Mouse (Mus musculus): Measurements from ENCODE around the gene Epor. TPM values are rescaled to one million over a fixed set of nuclear protein-coding genes. Genes with fewer than 3 reads are reported as not detected.

Gene Epor
- polyA plus RNA-seq, 1 experiment = 6.3 TPM

DNA sequence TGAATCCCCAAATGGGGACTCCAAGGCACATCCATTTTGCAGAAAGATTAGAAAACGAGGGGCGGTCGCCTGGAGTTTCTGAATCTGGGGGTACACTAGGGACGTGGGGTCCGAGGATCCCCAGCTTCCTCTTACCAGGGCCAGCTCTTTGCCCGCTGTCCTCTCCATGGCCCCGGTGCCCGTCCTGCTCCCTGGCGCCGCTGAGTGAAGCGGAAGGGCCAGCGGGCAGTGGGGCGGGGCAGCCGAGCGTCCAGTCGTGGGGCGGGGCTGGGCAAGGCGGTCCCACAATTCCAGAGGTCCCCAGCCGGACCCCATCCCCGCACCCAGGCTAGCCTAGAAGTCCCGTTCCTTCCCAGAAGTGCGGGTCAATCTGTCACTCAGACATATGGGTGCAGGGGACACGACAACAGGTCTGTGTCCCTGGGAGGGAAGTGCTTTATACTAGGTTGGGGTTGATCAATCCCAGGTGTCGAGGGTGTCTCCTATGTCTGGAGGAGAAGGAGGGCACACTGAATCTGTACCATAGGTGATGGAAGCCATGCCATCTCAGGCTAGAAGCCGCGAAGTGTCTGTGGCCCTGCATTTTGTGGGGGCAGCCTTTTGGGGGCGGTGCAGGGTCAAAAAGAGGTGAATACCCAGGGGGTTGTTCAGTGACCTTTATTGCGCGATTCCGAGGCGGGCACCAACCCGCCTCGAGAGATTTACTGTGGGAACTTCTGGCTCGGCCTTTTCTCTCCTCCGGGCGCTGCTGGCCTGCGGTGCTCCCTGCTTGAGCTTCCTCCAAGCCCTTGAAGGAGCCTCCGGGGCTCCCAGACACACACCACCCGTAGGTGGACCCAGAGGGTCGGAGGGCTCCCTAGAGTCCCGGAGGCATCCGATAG, 26.2 kb upstream of the Epor start, which contains the start of gene Rgl3:
Gene Rgl3 (minus strand): TSS at position 217 of the 881 bp plus-strand sequence.
- Histone ChIP-seq H3ac (ENCODE audit: control insufficient read depth, insufficient read length, low read depth) (peak within 1 kb of the TSS; percentile 31), H3K4me3 (ENCODE audit: insufficient read depth, poor library complexity, severe bottlenecking) (peak within 1 kb of the TSS; percentile 50), H3K79me2 (ENCODE audit: control insufficient read depth, insufficient read depth) (no peaks in the 10 kb centered on the region), H3K79me3 (ENCODE audit: low read depth) (no peaks in the 10 kb centered on the region), H3K36me3 (ENCODE audit: control insufficient read depth, insufficient read depth) (no peaks in the 10 kb centered on the region), H3K27me3 (ENCODE audit: control insufficient read depth, insufficient read depth, insufficient read length) (no peaks in the 10 kb centered on the region)
- TF ChIP-seq MAX (IDR thresholded peaks at IDR 0.05) = no peak
- TF ChIP-seq CTCF (IDR thresholded peaks at IDR 0.05; ENCODE audit: control insufficient read depth, insufficient read depth, insufficient read length) = no peak
- no peak for TF ChIP-seq CEBPB (IDR thresholded peaks at IDR 0.05; ENCODE audit: low read depth)
- no peak for TF ChIP-seq MYOG (IDR thresholded peaks at IDR 0.05; ENCODE audit: control insufficient read depth, extremely low read depth, insufficient read length)
- no peak for TF ChIP-seq FOSL1 (IDR thresholded peaks at IDR 0.05; ENCODE audit: insufficient read depth, low read length, poor library complexity, severe bottlenecking)

DNA sequence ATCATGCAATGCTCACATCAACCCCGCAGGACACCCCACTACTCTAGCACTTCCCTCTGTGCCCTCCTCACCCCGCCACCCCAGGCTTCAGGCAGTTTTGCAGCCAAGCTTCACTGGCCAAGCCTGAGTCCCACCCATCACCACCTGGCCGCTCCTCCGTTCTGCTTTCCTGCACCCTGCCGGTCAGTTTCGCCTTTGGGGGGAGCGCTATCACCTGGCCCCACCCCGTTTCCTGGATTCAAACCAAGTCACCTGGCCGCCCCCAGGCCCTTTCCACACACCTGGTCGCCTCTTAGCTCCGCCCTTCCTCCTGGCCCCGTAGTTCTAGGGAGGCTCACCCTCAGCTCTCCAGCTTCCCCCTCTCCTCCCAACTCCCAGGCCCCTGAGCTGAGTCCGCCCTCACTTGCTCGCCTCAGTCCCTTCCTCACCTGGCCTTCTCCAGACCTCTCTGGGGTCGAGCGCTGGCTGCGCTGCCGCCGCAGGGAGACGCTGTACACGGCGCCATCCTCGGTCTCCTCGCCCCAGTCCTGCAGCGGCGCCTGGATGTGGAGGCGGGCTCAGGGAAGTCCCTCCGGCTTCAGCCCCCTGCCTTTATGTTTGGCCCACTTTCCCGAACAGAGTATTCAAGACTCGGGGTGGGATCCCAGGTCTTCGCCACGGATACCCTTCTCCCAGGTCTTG, 25.3 kb upstream of the Epor start:
- H3K4me3 ChIP-seq (ENCODE audit: insufficient read depth, poor library complexity, severe bottlenecking) = peak overlapping the region; percentile 50
- no peaks in the 10 kb centered on the region for H3K79me2 ChIP-seq (ENCODE audit: control insufficient read depth, insufficient read depth)
- H3K36me3 ChIP-seq (ENCODE audit: control insufficient read depth, insufficient read depth) = no peaks in the 10 kb centered on the region
- H3ac ChIP-seq (ENCODE audit: control insufficient read depth, insufficient read length, low read depth) = peak overlapping the region; percentile 21
- no peaks in the 10 kb centered on the region for H3K79me3 ChIP-seq (ENCODE audit: low read depth)
- TF ChIP-seq CTCF (IDR thresholded peaks at IDR 0.05; ENCODE audit: control insufficient read depth, insufficient read depth, insufficient read length) = no peak
- no peak for TF ChIP-seq MYOD1 (IDR thresholded peaks at IDR 0.05; ENCODE audit: control insufficient read depth, insufficient read length, low read depth)
- TF ChIP-seq MYOG (IDR thresholded peaks at IDR 0.05; ENCODE audit: control insufficient read depth, extremely low read depth, insufficient read length) = no peak
- no peak for TF ChIP-seq MAX (IDR thresholded peaks at IDR 0.05)
- TF ChIP-seq FOSL1 (IDR thresholded peaks at IDR 0.05; ENCODE audit: insufficient read depth, low read length, poor library complexity, severe bottlenecking) = no peak
- TF ChIP-seq CEBPB (IDR thresholded peaks at IDR 0.05; ENCODE audit: low read depth) = no peak
- TF ChIP-seq USF1 (IDR thresholded peaks at IDR 0.05; ENCODE audit: low read depth) = no peak
- no peaks in the 10 kb centered on the region for H3K27me3 ChIP-seq (ENCODE audit: control insufficient read depth, insufficient read depth, insufficient read length)

DNA sequence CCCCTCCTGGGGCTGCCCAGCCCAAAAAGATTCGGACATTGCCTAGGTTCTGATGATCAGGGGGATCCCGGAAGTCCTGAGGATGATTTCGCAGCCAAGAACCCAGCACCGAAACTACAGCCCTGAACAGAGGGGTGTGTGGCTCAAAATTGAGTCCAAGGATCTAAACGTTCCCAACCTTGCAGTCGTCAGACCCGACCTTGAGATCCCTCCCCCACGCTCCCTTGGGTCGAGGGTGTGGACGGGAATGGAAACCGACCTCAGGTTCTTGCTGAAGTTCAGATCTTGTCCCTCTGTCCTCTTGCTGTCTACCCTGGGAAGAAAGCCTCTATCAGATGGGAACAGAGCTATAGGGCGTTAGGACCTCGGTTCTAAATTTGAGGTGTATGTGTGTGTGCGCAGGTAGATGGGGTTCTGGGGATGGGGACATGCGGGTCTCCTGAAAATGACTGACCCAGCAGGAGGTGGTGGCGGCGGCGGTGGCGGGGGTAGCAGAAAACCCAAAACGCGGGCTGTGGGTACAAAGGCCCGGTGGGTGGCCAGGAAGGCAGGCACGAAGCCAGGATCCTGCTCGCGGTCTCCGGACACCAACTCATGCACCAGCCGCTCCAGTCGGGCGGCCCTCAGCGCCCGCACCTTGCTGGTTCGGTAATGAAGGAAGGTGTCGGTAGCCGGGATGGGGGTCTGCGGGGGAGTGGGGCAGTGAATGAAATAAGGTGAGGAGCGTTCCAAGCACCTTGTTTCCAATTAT, 24.5 kb upstream of the Epor start:
- Histone ChIP-seq H3K27me3 (ENCODE audit: control insufficient read depth, insufficient read depth, insufficient read length) (no peaks in the 10 kb centered on the region), H3ac (ENCODE audit: control insufficient read depth, insufficient read length, low read depth) (no peak overlapping the region), H3K36me3 (ENCODE audit: control insufficient read depth, insufficient read depth) (no peaks in the 10 kb centered on the region), H3K79me2 (ENCODE audit: control insufficient read depth, insufficient read depth) (no peaks in the 10 kb centered on the region), H3K79me3 (ENCODE audit: low read depth) (no peaks in the 10 kb centered on the region), H3K4me3 (ENCODE audit: insufficient read depth, poor library complexity, severe bottlenecking) (no peak overlapping the region)
- TF ChIP-seq CEBPB (IDR thresholded peaks at IDR 0.05; ENCODE audit: low read depth) = no peak
- TF ChIP-seq MAX (IDR thresholded peaks at IDR 0.05) = no peak
- TF ChIP-seq FOSL1 (IDR thresholded peaks at IDR 0.05; ENCODE audit: insufficient read depth, low read length, poor library complexity, severe bottlenecking) = no peak
- no peak for TF ChIP-seq CTCF (IDR thresholded peaks at IDR 0.05; ENCODE audit: control insufficient read depth, insufficient read depth, insufficient read length)
- TF ChIP-seq MYOG (IDR thresholded peaks at IDR 0.05; ENCODE audit: control insufficient read depth, extremely low read depth, insufficient read length) = no peak

DNA sequence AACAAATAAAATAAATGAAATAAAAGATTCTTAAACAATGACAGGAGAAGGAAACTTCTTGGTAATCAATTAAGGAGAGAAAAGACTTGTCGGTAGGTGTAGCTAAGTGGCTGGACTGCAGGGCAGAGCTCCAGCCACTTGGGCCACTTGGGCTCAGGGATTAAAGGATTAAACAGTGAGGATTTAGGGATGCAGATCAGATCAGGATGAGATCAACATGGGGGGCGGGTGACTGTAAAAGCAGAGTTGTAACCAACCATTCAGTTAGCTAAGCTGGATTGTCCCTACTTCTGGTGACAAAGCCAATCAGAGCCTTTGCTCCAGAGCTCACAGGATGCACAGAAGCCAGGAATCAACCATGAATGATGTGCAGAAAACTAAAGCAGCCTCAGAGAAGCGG, 20.6 kb upstream of the Epor start:
- Histone ChIP-seq H3K27me3 (ENCODE audit: control insufficient read depth, insufficient read depth, insufficient read length) (no peaks in the 10 kb centered on the region), H3ac (ENCODE audit: control insufficient read depth, insufficient read length, low read depth) (no peak overlapping the region), H3K79me2 (ENCODE audit: control insufficient read depth, insufficient read depth) (no peaks in the 10 kb centered on the region), H3K36me3 (ENCODE audit: control insufficient read depth, insufficient read depth) (no peaks in the 10 kb centered on the region), H3K4me3 (ENCODE audit: insufficient read depth, poor library complexity, severe bottlenecking) (no peak overlapping the region), H3K79me3 (ENCODE audit: low read depth) (no peaks in the 10 kb centered on the region)
- TF ChIP-seq MAX (IDR thresholded peaks at IDR 0.05) (no peak), FOSL1 (IDR thresholded peaks at IDR 0.05; ENCODE audit: insufficient read depth, low read length, poor library complexity, severe bottlenecking) (no peak), CEBPB (IDR thresholded peaks at IDR 0.05; ENCODE audit: low read depth) (no peak), USF1 (IDR thresholded peaks at IDR 0.05; ENCODE audit: low read depth) (no peak), CTCF (IDR thresholded peaks at IDR 0.05; ENCODE audit: control insufficient read depth, insufficient read depth, insufficient read length) (no peak), MYOG (IDR thresholded peaks at IDR 0.05; ENCODE audit: control insufficient read depth, extremely low read depth, insufficient read length) (no peak), MYOD1 (IDR thresholded peaks at IDR 0.05; ENCODE audit: control insufficient read depth, insufficient read length, low read depth) (no peak)

DNA sequence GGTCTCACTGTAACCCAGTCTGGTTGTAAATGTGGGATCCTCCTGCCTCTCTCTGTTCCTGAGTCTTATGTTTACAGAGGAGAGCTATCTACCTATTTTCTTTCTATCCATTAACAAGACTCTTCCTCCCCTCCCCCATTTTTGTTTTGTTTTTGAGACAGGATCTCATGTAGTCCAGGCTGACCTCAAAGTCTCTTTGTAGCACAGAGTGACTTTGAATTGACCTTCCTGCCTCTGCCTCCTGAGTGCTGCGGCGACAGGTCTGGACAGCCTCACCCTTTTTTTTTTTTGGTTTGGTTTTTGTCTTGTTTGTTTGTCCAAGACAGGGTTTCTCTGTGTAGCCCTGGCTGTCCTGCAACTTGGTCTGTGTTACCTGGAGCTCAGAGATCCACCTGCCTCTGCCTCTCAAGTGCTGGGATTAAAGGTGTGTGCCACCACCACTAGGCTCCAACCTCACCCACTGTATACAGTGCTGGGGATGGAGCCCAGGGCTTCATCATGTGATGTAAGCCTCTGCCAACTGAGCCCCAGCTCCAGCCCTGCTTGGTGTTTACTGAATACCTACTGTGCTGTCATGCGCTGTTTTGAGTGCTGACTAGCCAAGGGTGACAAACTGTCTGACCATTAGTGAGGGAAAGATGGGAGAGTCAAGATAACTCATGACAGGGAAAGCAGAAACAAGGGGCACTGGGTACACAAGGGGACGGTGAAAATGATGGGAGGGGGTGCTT, 15.3 kb upstream of the Epor start:
- TF ChIP-seq CEBPB (IDR thresholded peaks at IDR 0.05; ENCODE audit: low read depth) (no peak), USF1 (IDR thresholded peaks at IDR 0.05; ENCODE audit: low read depth) (no peak), MAX (IDR thresholded peaks at IDR 0.05) (no peak), FOSL1 (IDR thresholded peaks at IDR 0.05; ENCODE audit: insufficient read depth, low read length, poor library complexity, severe bottlenecking) (no peak), MYOG (IDR thresholded peaks at IDR 0.05; ENCODE audit: control insufficient read depth, extremely low read depth, insufficient read length) (no peak), MYOD1 (IDR thresholded peaks at IDR 0.05; ENCODE audit: control insufficient read depth, insufficient read length, low read depth) (no peak), CTCF (IDR thresholded peaks at IDR 0.05; ENCODE audit: control insufficient read depth, insufficient read depth, insufficient read length) (no peak)
- H3K79me3 ChIP-seq (ENCODE audit: low read depth) = no peaks in the 10 kb centered on the region
- no peaks in the 10 kb centered on the region for H3K36me3 ChIP-seq (ENCODE audit: control insufficient read depth, insufficient read depth)
- H3ac ChIP-seq (ENCODE audit: control insufficient read depth, insufficient read length, low read depth) = no peak overlapping the region
- H3K4me3 ChIP-seq (ENCODE audit: insufficient read depth, poor library complexity, severe bottlenecking) = no peak overlapping the region
- H3K79me2 ChIP-seq (ENCODE audit: control insufficient read depth, insufficient read depth) = no peaks in the 10 kb centered on the region
- no peaks in the 10 kb centered on the region for H3K27me3 ChIP-seq (ENCODE audit: control insufficient read depth, insufficient read depth, insufficient read length)

Measured in C2C12 (cell line).